In the genomic region with DNA sequence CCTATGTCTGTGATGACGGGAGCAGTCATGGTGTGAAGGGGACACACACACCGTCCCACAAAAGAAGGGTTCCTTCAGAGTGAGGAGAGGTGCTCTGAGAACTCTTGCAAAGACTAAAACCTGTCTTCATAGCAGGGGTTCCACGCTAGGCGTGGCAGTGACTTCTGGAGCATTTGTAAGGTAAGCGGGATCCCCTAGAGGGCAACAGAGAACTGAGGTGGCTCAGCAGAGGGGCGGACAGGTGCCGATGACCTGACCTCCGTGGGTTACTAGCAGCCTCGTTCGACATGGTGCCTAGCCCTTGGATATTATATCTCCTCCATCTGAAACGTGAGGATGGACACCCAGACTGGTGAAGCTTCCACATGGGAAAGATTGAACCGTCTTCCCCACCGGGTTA, we compare ENCODE assay signal across 12 mouse cellular contexts.
"Had no signal": no experiment of that assay in that cellular context is flagged by ENCODE, and none has a peak within 500 bp of the region (broad histone marks: within the 10 kb centered on the region; RNA-seq: fewer than 3 reads in every experiment).

No protein-coding gene starts in this region.

- H3K4me3 ChIP-seq: kidney, embryonic 15.5 days; limb, embryonic 15.5 days; liver, embryonic 12.5 days; megakaryocyte, embryonic 14.5 days; midbrain, embryonic 12.5 days had no signal

- H3K9me3 ChIP-seq: kidney, embryonic 15.5 days; limb, embryonic 15.5 days; liver, embryonic 12.5 days; megakaryocyte, embryonic 14.5 days; midbrain, embryonic 12.5 days had no signal

- DNase-seq: kidney, adult 2 months; kidney, postnatal 36 days; layer of hippocampus, adult 9-11 months; layer of hippocampus, postnatal 36 days; right cerebral cortex, postnatal 14 days had no signal

- H3K9ac ChIP-seq: kidney, embryonic 15.5 days; limb, embryonic 15.5 days; liver, embryonic 12.5 days; midbrain, embryonic 12.5 days had no signal

- ATAC-seq: hindbrain, postnatal 0 days; liver, embryonic 12.5 days had no signal

- H3K4me1 ChIP-seq: liver, embryonic 12.5 days had no signal

- H3K27ac ChIP-seq: hindbrain, postnatal 0 days; kidney, embryonic 15.5 days; limb, embryonic 15.5 days; liver, embryonic 12.5 days; macrophage; midbrain, embryonic 12.5 days had no signal

- H3K36me3 ChIP-seq: kidney, embryonic 15.5 days; limb, embryonic 15.5 days; liver, embryonic 12.5 days; midbrain, embryonic 12.5 days had no signal

- H3K4me2 ChIP-seq: kidney, embryonic 15.5 days; limb, embryonic 15.5 days; liver, embryonic 12.5 days; midbrain, embryonic 12.5 days had no signal

- H3K27me3 ChIP-seq: kidney, embryonic 15.5 days; limb, embryonic 15.5 days had no signal
